Mouse (Mus musculus): ENCODE results near the gene Spty2d1. TPM values are rescaled to one million over a fixed set of nuclear protein-coding genes. Genes with fewer than 3 reads are reported as not detected.
"Not testable (repeated sequence)": the region's sequence is repeated elsewhere in the genome, so short reads cannot be mapped to it uniquely, and the experiment has no call there.

The Spty2d1 gene
- polyA plus RNA-seq, 1 experiment from 2014 or later, result 23.9 TPM

DNA sequence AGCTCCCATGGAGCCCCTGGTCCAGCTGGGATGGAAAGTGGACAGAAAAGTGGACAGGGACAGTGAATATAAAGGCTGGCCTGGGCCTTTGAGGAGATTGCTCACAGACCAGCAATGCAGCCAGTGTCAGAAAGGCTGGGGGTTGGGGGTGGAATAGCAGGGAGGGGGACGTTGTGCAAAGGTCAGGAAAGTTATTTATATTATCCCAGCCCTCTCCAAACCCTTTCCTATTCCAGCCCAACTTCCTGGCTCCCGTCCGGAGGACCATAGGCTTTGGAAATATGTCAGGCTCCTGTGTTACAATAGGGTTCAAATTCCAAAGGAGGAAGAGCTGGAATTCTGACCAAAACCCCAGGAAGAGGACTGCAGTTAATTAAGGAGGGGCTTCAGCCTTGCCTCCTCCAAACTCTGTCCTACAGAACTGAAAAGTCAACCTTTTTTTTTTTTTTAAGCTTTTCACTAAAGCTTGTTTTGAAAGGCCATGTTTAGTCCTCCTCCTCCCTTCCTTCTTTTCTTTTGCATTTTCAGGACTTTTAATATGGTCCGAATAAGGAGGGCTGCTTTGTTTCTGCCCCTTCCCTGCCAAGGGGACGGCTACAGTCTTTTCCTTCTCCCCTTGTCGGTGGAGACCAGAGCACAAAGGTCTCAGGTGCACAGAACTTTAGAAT is 34.7 kb upstream of the Spty2d1 start:
- no peaks in the 10 kb centered on the region for H3K9me3 ChIP-seq (ENCODE audit: control insufficient read depth, low read length)
- peak; percentile 93 for ATAC-seq (ENCODE audit: low read depth)
- no peak overlapping the region for H3K9ac ChIP-seq (ENCODE audit: low read length)
- no peak overlapping the region for H3K4me2 ChIP-seq (ENCODE audit: low read depth, low read length)
- H3K27me3 ChIP-seq (ENCODE audit: control insufficient read depth, insufficient read depth, low read depth, low read length), result no peaks in the 10 kb centered on the region
- H3K4me1 ChIP-seq (replicated peaks; ENCODE audit: control insufficient read depth, insufficient read depth, low read length), result peaks cover 10% of the 10 kb centered on the region; the same call in 1 of the 2 replicates
- no peaks in the 10 kb centered on the region for H3K36me3 ChIP-seq (ENCODE audit: control insufficient read depth, insufficient read depth, low read length)
- H3K27ac ChIP-seq (ENCODE audit: low read length), result peak overlapping the region; percentile 73
- no peak overlapping the region for H3K4me3 ChIP-seq (ENCODE audit: low read length)
- 29% methylated on average over 6 of the region's 6 CpGs for WGBS

DNA sequence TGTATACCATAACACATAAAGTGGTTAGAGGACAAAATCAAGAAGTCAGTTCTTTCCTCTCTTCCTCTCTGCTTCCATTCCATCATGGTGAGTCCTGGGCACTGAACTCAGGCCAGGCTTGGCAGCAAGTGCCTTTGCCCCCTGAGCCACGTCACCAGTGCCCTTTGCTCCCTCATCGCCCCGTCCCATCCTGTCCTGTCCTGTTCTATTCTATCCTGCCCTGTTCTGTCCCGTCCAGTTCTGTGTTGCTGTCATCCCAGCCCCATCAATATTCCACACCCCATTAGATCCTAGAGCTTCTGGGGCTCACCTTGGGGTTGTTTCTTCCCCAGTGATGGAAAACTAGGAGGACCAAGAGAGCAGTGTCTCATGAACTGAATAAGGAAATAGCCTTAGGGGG is 33.9 kb upstream of the Spty2d1 start:
- Histone ChIP-seq H3K27ac (ENCODE audit: low read length) (peak overlapping the region; percentile 73), H3K4me2 (ENCODE audit: low read depth, low read length) (no peak overlapping the region), H3K9ac (ENCODE audit: low read length) (no peak overlapping the region), H3K9me3 (ENCODE audit: control insufficient read depth, low read length) (no peaks in the 10 kb centered on the region), H3K4me3 (ENCODE audit: low read length) (no peak overlapping the region), H3K36me3 (ENCODE audit: control insufficient read depth, insufficient read depth, low read length) (no peaks in the 10 kb centered on the region), H3K27me3 (ENCODE audit: control insufficient read depth, insufficient read depth, low read depth, low read length) (no peaks in the 10 kb centered on the region), H3K4me1 (replicated peaks; ENCODE audit: control insufficient read depth, insufficient read depth, low read length) (peaks cover 10% of the 10 kb centered on the region; the same call in 1 of the 2 replicates)
- WGBS, result 76% methylated on average over 4 of the region's 4 CpGs
- no peak for ATAC-seq (ENCODE audit: low read depth)

DNA sequence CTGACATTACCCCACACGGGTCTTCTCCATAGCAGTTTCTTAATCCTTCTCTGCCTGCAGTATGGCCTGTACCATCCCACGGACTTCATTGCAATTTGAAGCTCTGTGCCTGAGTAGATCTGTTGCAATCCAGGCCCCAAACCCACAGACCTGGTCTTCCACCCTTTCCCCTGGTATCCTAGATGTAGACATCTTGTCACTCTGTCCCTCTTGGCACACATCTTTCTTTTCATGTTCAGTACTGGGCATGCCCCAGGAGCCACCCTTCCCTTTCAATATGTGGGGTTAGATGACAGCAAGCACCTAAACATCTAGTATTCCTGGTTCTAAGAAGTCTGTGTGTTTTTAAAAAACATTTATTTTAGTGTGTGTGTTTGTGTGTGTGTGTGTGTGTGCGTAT is 33.5 kb upstream of the Spty2d1 start:
- H3K9ac ChIP-seq (ENCODE audit: low read length), result no peak overlapping the region
- no peak for ATAC-seq (ENCODE audit: low read depth)
- peaks cover 10% of the 10 kb centered on the region; the same call in 1 of the 2 replicates for H3K4me1 ChIP-seq (replicated peaks; ENCODE audit: control insufficient read depth, insufficient read depth, low read length)
- H3K9me3 ChIP-seq (ENCODE audit: control insufficient read depth, low read length), result no peaks in the 10 kb centered on the region
- WGBS, result 79% methylated on average over 3 of the region's 3 CpGs
- no peaks in the 10 kb centered on the region for H3K36me3 ChIP-seq (ENCODE audit: control insufficient read depth, insufficient read depth, low read length)
- H3K27me3 ChIP-seq (ENCODE audit: control insufficient read depth, insufficient read depth, low read depth, low read length), result no peaks in the 10 kb centered on the region
- no peak overlapping the region for H3K4me3 ChIP-seq (ENCODE audit: low read length)
- no peak overlapping the region for H3K27ac ChIP-seq (ENCODE audit: low read length)
- H3K4me2 ChIP-seq (ENCODE audit: low read depth, low read length), result no peak overlapping the region

DNA sequence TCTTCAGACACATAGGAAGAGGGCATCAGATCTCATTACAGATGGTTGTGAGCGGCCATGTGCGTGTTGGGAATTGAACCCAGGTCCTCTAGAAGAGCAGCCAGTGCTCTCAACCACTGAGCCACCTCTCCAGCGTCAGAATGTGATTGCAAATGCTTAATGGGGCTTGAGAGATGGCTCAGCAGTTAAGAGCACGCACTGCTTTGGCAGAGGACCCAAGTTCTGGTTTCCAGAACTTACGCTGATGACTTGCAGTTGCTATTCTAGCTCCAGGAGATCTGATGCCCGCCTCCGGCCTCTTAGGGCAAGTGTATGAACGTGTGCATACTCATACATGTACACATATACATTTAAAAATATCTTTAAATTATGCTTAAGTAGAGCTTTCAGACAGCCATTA is 27.2 kb upstream of the Spty2d1 start:
- no peaks in the 10 kb centered on the region for H3K36me3 ChIP-seq (ENCODE audit: control insufficient read depth, insufficient read depth, low read length)
- no peak overlapping the region for H3K4me3 ChIP-seq (ENCODE audit: low read length)
- no peak overlapping the region for H3K27ac ChIP-seq (ENCODE audit: low read length)
- H3K27me3 ChIP-seq (ENCODE audit: control insufficient read depth, insufficient read depth, low read depth, low read length), result no peaks in the 10 kb centered on the region
- ATAC-seq (ENCODE audit: low read depth), result no peak
- 66% methylated on average over 8 of the region's 8 CpGs for WGBS
- H3K9me3 ChIP-seq (ENCODE audit: control insufficient read depth, low read length), result no peaks in the 10 kb centered on the region
- no peak overlapping the region for H3K4me2 ChIP-seq (ENCODE audit: low read depth, low read length)
- peaks cover 3% of the 10 kb centered on the region; the same call in 1 of the 2 replicates for H3K4me1 ChIP-seq (replicated peaks; ENCODE audit: control insufficient read depth, insufficient read depth, low read length)
- no peak overlapping the region for H3K9ac ChIP-seq (ENCODE audit: low read length)

DNA sequence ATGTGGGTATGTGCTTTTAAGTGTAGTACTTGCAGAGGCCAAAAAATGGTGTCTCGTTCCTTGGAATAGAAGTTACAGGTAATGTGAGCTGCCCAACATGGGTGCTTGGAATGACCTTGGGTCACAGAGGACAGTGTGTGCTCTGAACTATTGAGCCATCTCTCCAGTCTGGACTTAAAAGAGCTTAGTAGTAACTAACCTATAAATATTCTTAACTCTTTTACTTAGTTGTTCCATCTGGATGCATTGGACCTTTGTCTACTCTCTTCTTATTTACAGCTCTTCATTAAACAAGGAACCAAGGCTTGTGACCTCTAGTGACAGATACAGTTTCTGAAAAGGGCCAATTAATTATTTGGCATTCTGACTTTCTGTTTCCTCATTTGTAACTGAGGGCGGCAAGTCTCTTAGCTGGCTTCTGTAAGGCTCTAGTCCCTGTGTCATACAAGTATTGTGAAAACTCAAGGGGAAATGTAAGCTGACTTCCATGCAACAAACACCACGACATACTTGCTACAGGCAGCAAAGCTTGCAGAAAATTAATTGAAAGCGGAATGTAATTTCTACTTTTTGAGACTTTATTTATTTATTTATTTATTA is 26.7 kb upstream of the Spty2d1 start:
- Histone ChIP-seq H3K4me3 (ENCODE audit: low read length) (no peak overlapping the region), H3K36me3 (ENCODE audit: control insufficient read depth, insufficient read depth, low read length) (no peaks in the 10 kb centered on the region), H3K27ac (ENCODE audit: low read length) (no peak overlapping the region), H3K27me3 (ENCODE audit: control insufficient read depth, insufficient read depth, low read depth, low read length) (no peaks in the 10 kb centered on the region), H3K4me2 (ENCODE audit: low read depth, low read length) (no peak overlapping the region), H3K9ac (ENCODE audit: low read length) (no peak overlapping the region), H3K4me1 (replicated peaks; ENCODE audit: control insufficient read depth, insufficient read depth, low read length) (peaks cover 3% of the 10 kb centered on the region; the same call in 1 of the 2 replicates), H3K9me3 (ENCODE audit: control insufficient read depth, low read length) (no peaks in the 10 kb centered on the region)
- WGBS, result 82% methylated on average over 4 of the region's 4 CpGs
- no peak for ATAC-seq (ENCODE audit: low read depth)

DNA sequence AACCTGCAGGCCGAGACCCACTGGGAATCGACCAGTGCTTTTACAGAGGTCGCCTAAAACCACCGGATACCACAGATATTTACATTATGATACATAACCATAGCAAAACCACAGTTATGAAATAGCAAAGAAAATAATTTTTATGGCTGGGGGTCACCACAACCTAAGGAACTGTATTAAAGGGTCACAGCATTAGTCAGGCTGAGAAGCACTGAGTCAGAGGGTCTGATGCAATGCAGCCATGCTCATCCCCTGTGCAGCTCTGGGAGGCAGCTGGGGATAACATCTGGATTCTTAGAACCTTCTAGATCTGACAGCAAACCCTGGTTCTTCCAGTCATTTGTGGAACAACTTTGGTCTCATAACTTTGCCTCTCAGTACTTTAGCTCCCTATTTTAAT is 23.2 kb upstream of the Spty2d1 start:
- Histone ChIP-seq H3K27ac (ENCODE audit: low read length) (no peak overlapping the region), H3K27me3 (ENCODE audit: control insufficient read depth, insufficient read depth, low read depth, low read length) (no peaks in the 10 kb centered on the region), H3K36me3 (ENCODE audit: control insufficient read depth, insufficient read depth, low read length) (no peaks in the 10 kb centered on the region), H3K9ac (ENCODE audit: low read length) (no peak overlapping the region), H3K4me3 (ENCODE audit: low read length) (no peak overlapping the region), H3K9me3 (ENCODE audit: control insufficient read depth, low read length) (no peaks in the 10 kb centered on the region), H3K4me2 (ENCODE audit: low read depth, low read length) (no peak overlapping the region), H3K4me1 (replicated peaks; ENCODE audit: control insufficient read depth, insufficient read depth, low read length) (peaks cover 3% of the 10 kb centered on the region; the same call in 1 of the 2 replicates)
- 0 out of 2 replicates have a peak, but pooled peaks have one; percentile 23 for ATAC-seq (ENCODE audit: low read depth)
- WGBS, result 59% methylated on average over 4 of the region's 4 CpGs

DNA sequence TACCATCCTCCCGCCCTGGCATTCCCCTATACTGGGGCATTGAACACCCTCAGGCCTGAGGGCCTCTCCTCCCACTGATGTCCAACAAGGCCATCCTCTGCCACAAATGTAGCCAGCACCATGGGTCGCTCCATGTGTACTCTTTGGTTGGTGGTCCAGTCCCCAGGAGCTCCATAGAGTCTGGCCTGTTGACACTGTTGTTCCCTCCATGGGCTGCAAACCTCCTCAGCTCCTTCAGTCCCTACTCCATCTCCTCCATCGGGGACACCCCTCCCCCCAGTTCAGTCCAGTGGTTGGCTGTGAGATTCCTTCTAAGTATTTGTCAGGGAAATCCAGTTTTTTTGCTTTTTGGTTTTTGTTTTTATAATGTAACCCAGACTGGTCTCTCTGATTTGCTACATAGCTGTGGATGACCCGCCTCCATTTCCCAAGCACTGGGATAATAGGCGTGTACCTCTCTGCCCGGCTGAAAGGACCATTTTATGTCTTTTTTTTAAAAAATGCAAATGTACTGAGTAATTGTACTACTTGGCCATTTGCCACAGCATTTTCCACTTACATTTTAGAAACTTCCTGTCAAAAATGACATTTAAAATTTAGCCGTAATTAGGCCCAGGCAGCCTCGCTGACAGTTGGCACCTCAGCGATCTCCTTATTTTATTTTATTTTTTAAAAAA is 22.4 kb upstream of the Spty2d1 start:
- no peaks in the 10 kb centered on the region for H3K9me3 ChIP-seq (ENCODE audit: control insufficient read depth, low read length)
- WGBS, result 61% methylated on average over 9 of the region's 9 CpGs
- ATAC-seq (ENCODE audit: low read depth), result peak; percentile 52; the same call in 1 of the 2 replicates
- peaks cover 3% of the 10 kb centered on the region; the same call in 1 of the 2 replicates for H3K4me1 ChIP-seq (replicated peaks; ENCODE audit: control insufficient read depth, insufficient read depth, low read length)
- no peaks in the 10 kb centered on the region for H3K36me3 ChIP-seq (ENCODE audit: control insufficient read depth, insufficient read depth, low read length)
- no peak overlapping the region for H3K4me3 ChIP-seq (ENCODE audit: low read length)
- no peak overlapping the region for H3K9ac ChIP-seq (ENCODE audit: low read length)
- H3K27me3 ChIP-seq (ENCODE audit: control insufficient read depth, insufficient read depth, low read depth, low read length), result no peaks in the 10 kb centered on the region
- no peak overlapping the region for H3K4me2 ChIP-seq (ENCODE audit: low read depth, low read length)
- no peak overlapping the region for H3K27ac ChIP-seq (ENCODE audit: low read length)

DNA sequence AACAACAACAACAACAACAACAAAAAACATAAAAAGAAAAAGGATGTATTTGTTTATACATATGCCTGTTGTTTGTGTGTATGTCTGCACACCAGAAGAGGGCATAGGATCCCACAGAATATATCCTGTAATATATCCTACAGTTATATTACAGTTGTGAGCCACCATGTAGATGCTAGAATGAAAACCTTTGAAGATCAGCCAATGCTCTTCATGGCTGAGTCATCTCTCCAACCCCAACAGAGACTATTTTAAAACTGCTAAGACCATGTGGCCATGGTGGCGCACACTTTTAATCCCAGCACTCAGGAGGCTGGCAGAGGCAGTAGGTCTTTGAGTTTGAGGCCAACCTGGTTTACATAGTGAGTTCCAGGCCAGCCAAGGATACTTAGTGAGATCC is 19.3 kb upstream of the Spty2d1 start:
- 0 out of 2 replicates have a peak, but pooled peaks have one; percentile 26 for ATAC-seq (ENCODE audit: low read depth)
- Histone ChIP-seq H3K9me3 (ENCODE audit: control insufficient read depth, low read length) (no peaks in the 10 kb centered on the region), H3K4me2 (ENCODE audit: low read depth, low read length) (no peak overlapping the region), H3K4me1 (replicated peaks; ENCODE audit: control insufficient read depth, insufficient read depth, low read length) (peaks cover 3% of the 10 kb centered on the region; the same call in 1 of the 2 replicates), H3K4me3 (ENCODE audit: low read length) (no peak overlapping the region), H3K9ac (ENCODE audit: low read length) (no peak overlapping the region), H3K27ac (ENCODE audit: low read length) (no peak overlapping the region), H3K36me3 (ENCODE audit: control insufficient read depth, insufficient read depth, low read length) (no peaks in the 10 kb centered on the region), H3K27me3 (ENCODE audit: control insufficient read depth, insufficient read depth, low read depth, low read length) (no peaks in the 10 kb centered on the region)
- 76% methylated on average over 1 of the region's 1 CpGs for WGBS

DNA sequence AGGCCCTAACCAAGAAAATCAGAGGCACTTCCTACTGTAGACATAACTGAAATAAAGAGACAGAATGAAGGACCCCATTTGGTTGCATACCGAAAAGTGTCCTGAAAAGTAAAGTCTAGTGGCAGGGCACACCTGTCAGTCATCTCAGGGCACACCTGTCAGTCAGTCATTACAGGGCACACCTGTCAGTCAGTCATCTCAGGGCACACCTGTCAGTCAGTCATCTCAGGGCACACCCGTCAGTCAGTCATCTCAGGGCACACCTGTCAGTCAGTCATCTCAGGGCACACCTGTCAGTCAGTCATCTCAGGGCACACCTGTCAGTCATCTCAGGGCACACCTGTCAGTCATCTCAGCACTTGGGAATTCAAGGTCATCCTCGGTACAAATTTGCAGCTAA is 18.7 kb upstream of the Spty2d1 start:
- not testable (repeated sequence) for H3K27me3 ChIP-seq (ENCODE audit: control insufficient read depth, insufficient read depth, low read depth, low read length); H3K9ac ChIP-seq (ENCODE audit: low read length); H3K4me1 ChIP-seq (replicated peaks; ENCODE audit: control insufficient read depth, insufficient read depth, low read length); H3K27ac ChIP-seq (ENCODE audit: low read length); H3K36me3 ChIP-seq (ENCODE audit: control insufficient read depth, insufficient read depth, low read length); H3K4me2 ChIP-seq (ENCODE audit: low read depth, low read length); H3K9me3 ChIP-seq (ENCODE audit: control insufficient read depth, low read length); H3K4me3 ChIP-seq (ENCODE audit: low read length); ATAC-seq (ENCODE audit: low read depth)
- WGBS, result 79% methylated on average over 3 of the region's 3 CpGs

Data from lung, embryonic 16.5 days (tissue).